Mouse (Mus musculus): ENCODE results near the gene Wdsub1.

- TF ChIP-seq POLR2A (IDR thresholded peaks at IDR 0.05; ENCODE audit: low read depth, low read length) (no peak), CTCF (IDR thresholded peaks at IDR 0.05; ENCODE audit: borderline replicate concordance, insufficient read depth, low read length) (no peak)
Measured at GRCm38 (mm10) chr2:59881404-59881803, 987 bp downstream of the Wdsub1 start.

Measured in embryonic fibroblast, embryonic 13.5 days (primary cell).